Mouse (Mus musculus) midbrain, embryonic 10.5 days (tissue): ENCODE data around the gene Olfr20. TPM values are rescaled to one million over a fixed set of nuclear protein-coding genes. Genes with fewer than 3 reads are reported as not detected.
"Not testable (repeated sequence)": the region's sequence is repeated elsewhere in the genome, so short reads cannot be mapped to it uniquely, and the experiment has no call there.

Experiments used
- DNase-seq: peaks from one replicate; pipeline ENCODE4 v3.0.0-alpha.2; 2017; ENCODE audit warnings: low spot score
- H3K27ac ChIP-seq: fragments of 300-500 bp; sonication (generic); replicated peaks from 2 replicates; pipeline ENCODE4 v1.5.1; 2016; ENCODE audit warnings: mild to moderate bottlenecking
- H3K27me3 ChIP-seq: fragments of 300-500 bp; sonication (generic); 2 replicates; pipeline ENCODE4 v1.6.1; 2016; ENCODE audit warnings: low read depth, mild to moderate bottlenecking; ENCODE audit not compliant: poor library complexity, severe bottlenecking
- H3K36me3 ChIP-seq: fragments of 300-500 bp; sonication (generic); 2 replicates; pipeline ENCODE4 v1.6.1; 2016; ENCODE audit warnings: mild to moderate bottlenecking, moderate library complexity
- H3K4me1 ChIP-seq: fragments of 300-500 bp; sonication (generic); 2 replicates; pipeline ENCODE4 v1.6.1; 2016
- H3K4me3 ChIP-seq: fragments of 300-500 bp; sonication (generic); 2 replicates; pipeline ENCODE4 v1.5.1; 2016; ENCODE audit warnings: mild to moderate bottlenecking, moderate library complexity
- H3K9me3 ChIP-seq: fragments of 300-500 bp; sonication (generic); replicated peaks from 2 replicates; pipeline ENCODE4 v1.6.1; 2016; ENCODE audit warnings: mild to moderate bottlenecking
- WGBS: fragments of 180-500 bp; shearing (Covaris S2); methylation state at CpG from one replicate; pipeline ENCODE4 v1.1.7; 2016; 5-methylcytosine and 5-hydroxymethylcytosine counted together
- polyA plus RNA-seq: library from polyadenylated mRNA; unstranded; fragments of >200 nt; fragmentation: Nextera tagmentation; extraction: Ambion mirVana; gene quantifications from 2 replicates; pipeline ENCODE4 v1.2.1, GENCODE M21; 2016

Gene Olfr20
- polyA plus RNA-seq: not detected in 2 replicates

DNA sequence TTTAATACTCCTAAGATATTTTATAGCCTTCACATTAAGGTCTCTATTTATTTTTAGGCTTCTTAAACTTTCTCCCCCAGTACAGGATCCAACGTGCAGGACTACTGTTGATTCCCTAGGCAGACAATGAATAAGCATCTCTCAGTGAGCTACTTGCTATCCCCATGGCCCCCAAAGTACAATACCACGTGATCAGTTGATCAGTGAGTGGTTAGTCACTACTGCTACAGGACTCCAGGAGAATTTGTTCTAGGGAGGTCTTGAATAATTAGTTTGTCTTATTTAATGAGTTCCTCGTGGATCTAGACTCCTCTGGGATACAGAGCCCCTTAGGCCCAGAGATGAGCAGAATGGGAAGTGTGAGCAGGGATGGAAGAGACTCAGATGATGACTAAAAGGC, at the start of gene Olfr20:
Gene Olfr20 (plus strand): TSS at position 301 of the 400 bp plus-strand sequence.
- no peaks in the 10 kb centered on the region for H3K4me1 ChIP-seq
- no peaks in the 10 kb centered on the region for H3K36me3 ChIP-seq
- no peak within 1 kb of the TSS for H3K27ac ChIP-seq
- no peak for DNase-seq
- no peak within 1 kb of the TSS for H3K4me3 ChIP-seq
- WGBS: 62% methylated on average over 3 of the region's 3 CpGs
- H3K9me3 ChIP-seq: no peaks in the 10 kb centered on the region
- no peaks in the 10 kb centered on the region for H3K27me3 ChIP-seq

- whole genome bisulfite sequencing: 36% methylated on average over 2 of the region's 2 CpGs
- Histone ChIP-seq H3K36me3 (no peaks in the 10 kb centered on the region), H3K4me3 (no peak overlapping the region), H3K9me3 (no peaks in the 10 kb centered on the region), H3K4me1 (peaks cover 10% of the 10 kb centered on the region), H3K27me3 (no peaks in the 10 kb centered on the region), H3K27ac (peak overlapping the region; percentile 39)
- DNase-seq: no peak
Measured at GRCm38 (mm10) chr11:73303123-73303522, 47.5 kb upstream of the Olfr20 start.

DNA sequence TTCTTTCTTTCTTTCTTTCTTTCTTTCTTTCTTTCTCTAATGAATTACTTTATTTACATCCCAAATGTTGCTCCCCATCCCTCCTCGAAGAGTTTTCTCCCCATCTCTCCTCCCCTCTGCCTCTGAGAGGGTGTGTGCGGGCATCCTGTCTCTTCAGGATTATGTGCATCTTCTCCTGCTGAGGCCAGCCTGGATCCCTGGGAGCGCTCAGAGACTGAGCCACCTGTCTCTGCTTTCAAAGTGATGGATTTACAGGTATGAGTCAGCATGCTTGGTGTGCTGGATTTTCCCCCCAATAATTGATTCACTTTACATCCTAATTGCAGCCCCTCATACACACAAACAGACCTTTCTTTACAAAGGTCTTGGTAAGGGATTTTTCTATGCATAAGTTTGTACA, 34.6 kb upstream of the Olfr20 start:
- Histone ChIP-seq H3K4me3 (no peak overlapping the region), H3K27me3 (no peaks in the 10 kb centered on the region), H3K4me1 (no peaks in the 10 kb centered on the region), H3K27ac (no peak overlapping the region), H3K9me3 (no peaks in the 10 kb centered on the region), H3K36me3 (no peaks in the 10 kb centered on the region)
- no peak for DNase-seq
- 35% methylated on average over 3 of the region's 3 CpGs for WGBS

DNA sequence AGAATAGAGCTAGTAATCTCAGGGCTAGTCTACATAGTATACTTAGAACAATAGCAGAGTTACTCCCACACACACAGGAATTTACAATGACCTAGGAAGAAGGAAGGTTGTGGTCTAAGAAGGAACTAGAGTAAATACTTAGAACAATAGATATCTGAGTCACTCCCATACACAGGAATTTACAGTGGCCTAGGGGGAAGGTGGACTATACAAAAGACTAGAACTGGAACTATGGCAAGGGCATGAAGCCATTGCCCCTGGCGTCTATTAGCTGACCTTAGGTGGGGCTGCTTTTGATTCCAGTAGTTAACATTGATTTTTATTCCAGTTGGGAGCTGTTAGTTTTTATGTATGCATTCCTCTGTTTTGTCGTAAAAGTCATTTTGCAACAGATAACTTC, 32.0 kb upstream of the Olfr20 start:
- not testable (repeated sequence) for H3K27me3 ChIP-seq, H3K9me3 ChIP-seq, H3K4me1 ChIP-seq, H3K27ac ChIP-seq, H3K4me3 ChIP-seq, DNase-seq, H3K36me3 ChIP-seq
- WGBS: 85% methylated on average over 2 of the region's 2 CpGs

DNA sequence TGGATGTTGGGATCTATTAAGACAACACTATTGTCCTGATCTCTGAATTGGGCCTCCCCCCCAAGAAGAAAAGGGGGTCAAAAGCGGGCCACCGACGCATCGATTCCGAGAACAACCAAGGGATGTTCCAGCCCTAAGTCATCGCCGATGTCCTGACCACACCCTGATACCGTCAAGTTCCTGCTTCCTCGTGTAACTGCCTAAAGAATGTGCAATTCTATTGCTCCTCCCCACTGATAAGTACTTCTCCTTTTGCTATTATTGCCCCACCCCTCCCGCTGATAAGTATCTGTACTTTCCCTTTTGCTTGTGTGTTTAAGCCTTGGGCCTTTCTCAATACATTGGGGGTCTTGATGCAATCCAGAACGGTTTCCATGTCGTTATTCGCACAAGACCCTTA, 29.5 kb upstream of the Olfr20 start:
- not testable (repeated sequence) for H3K27me3 ChIP-seq, DNase-seq
- 93% methylated on average over 13 of the region's 13 CpGs for WGBS

GRCm38 (mm10) chr11:73323906-73324830, 26.4 kb upstream of the Olfr20 start:
- 79% methylated on average over 9 of the region's 9 CpGs for WGBS

More for the DNA sequence above, 29.5 kb upstream of the Olfr20 start:
- H3K4me3 ChIP-seq, H3K36me3 ChIP-seq, H3K4me1 ChIP-seq, H3K27ac ChIP-seq, H3K9me3 ChIP-seq: not testable (repeated sequence)

DNA sequence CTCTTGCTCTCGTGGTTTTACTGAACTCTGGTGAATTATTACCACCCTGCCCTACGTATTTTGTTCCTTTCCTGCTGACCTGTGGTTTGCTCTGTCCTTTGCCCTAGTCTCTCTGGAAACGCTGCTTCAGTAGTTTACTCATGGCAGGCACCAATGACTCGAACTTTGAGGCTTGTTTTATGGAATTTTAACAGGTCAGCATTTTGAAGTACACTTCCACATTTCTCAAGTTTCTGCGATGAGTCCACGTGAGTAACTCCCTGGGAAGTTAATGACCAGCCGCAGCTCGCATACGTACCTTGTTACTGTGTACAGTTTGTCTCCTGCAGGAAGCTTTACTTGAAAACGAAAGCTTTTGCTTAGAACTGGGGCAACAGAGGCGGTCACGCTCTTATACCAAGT, 24.1 kb upstream of the Olfr20 start:
- no peak overlapping the region for H3K27ac ChIP-seq
- H3K4me3 ChIP-seq: no peak overlapping the region
- DNase-seq: no peak
- 71% methylated on average over 12 of the region's 12 CpGs for WGBS
- H3K27me3 ChIP-seq: no peaks in the 10 kb centered on the region
- peaks cover 9% of the 10 kb centered on the region; the same call in 1 of the 2 replicates for H3K9me3 ChIP-seq
- no peaks in the 10 kb centered on the region for H3K36me3 ChIP-seq
- H3K4me1 ChIP-seq: no peaks in the 10 kb centered on the region

More at GRCm38 (mm10) chr11:73323906-73324830, 26.4 kb upstream of the Olfr20 start:
- Histone ChIP-seq H3K36me3 (no peaks in the 10 kb centered on the region), H3K4me1 (no peaks in the 10 kb centered on the region), H3K27me3 (no peaks in the 10 kb centered on the region), H3K27ac (no peak overlapping the region), H3K4me3 (no peak overlapping the region), H3K9me3 (peaks cover 2% of the 10 kb centered on the region; the same call in 1 of the 2 replicates)
- DNase-seq: no peak

- H3K27ac ChIP-seq: no peak overlapping the region
- no peaks in the 10 kb centered on the region for H3K36me3 ChIP-seq
- H3K27me3 ChIP-seq: no peaks in the 10 kb centered on the region
- no peaks in the 10 kb centered on the region for H3K4me1 ChIP-seq
- 78% methylated on average over 4 of the region's 4 CpGs for WGBS
- H3K4me3 ChIP-seq: no peak overlapping the region
- peaks cover 9% of the 10 kb centered on the region; the same call in 1 of the 2 replicates for H3K9me3 ChIP-seq
- DNase-seq: no peak
Measured at GRCm38 (mm10) chr11:73327361-73327760, 23.2 kb upstream of the Olfr20 start.

DNA sequence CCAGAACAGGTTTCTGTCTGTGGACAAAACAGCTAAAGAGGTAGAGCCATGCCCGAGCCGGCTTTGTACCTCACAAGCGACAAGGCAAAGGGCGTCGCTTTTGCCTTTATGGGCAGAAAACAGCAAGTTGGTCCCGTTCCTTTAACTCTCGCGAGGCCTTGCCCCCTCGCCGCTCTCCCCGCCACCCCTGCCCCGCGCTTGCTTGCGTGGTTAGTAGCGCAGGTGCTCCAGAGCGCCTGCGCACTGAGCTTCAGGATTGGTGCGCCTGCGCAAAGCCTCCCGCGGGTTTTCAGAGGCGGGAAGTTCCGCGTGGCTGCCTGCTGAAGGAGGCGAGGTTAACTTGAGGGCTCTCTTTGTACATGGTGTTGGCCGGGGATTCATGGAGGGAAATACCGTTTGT, 21.1 kb upstream of the Olfr20 start, which contains the start of the genes Aspa, Gm49340 and Spata22:
Gene Aspa (minus strand): TSS at position 155 of the 400 bp plus-strand sequence.
Gene Gm49340 (plus strand): TSS at position 300 of the 400 bp plus-strand sequence.
Gene Spata22 (plus strand): TSS at position 300 of the 400 bp plus-strand sequence.
- no peak for DNase-seq
- no peaks in the 10 kb centered on the region for H3K4me1 ChIP-seq
- no peaks in the 10 kb centered on the region for H3K36me3 ChIP-seq
- H3K4me3 ChIP-seq: no peak within 1 kb of the TSS
- 81% methylated on average over 27 of the region's 27 CpGs for WGBS
- H3K27me3 ChIP-seq: no peaks in the 10 kb centered on the region
- H3K27ac ChIP-seq: no peak within 1 kb of the TSS
- H3K9me3 ChIP-seq: peaks cover 9% of the 10 kb centered on the region; the same call in 1 of the 2 replicates

- Histone ChIP-seq H3K9me3 (peaks cover 9% of the 10 kb centered on the region; the same call in 1 of the 2 replicates), H3K36me3 (no peaks in the 10 kb centered on the region), H3K4me1 (no peaks in the 10 kb centered on the region), H3K27me3 (no peaks in the 10 kb centered on the region), H3K4me3 (no peak overlapping the region), H3K27ac (no peak overlapping the region)
- no peak for DNase-seq
- 68% methylated on average over 2 of the region's 2 CpGs for WGBS
Measured at GRCm38 (mm10) chr11:73333357-73333756, 17.2 kb upstream of the Olfr20 start.

DNA sequence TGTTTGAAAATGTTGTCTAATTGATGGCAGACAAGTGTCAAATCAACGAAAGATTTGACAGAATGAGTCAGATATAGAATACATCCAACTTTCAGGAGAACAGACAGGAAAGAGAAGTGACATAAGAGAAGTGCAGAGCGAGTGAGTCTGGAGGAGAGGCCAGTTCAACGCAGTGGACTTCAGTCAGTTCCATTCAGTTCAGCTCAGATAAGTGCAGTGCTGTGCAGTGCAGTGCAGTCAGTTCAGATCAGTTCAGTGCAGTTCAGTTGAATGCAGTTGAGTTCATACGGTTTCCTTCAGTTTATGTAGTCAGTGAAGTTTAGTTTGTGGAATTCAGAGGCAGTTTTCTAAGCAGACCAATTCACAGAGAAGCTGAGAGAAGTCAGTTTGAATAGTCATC, 13.7 kb upstream of the Olfr20 start:
- no peak for DNase-seq
- no peaks in the 10 kb centered on the region for H3K4me1 ChIP-seq
- H3K27ac ChIP-seq: no peak overlapping the region
- no peaks in the 10 kb centered on the region for H3K9me3 ChIP-seq
- H3K4me3 ChIP-seq: no peak overlapping the region
- 81% methylated on average over 4 of the region's 4 CpGs for WGBS
- no peaks in the 10 kb centered on the region for H3K27me3 ChIP-seq
- H3K36me3 ChIP-seq: no peaks in the 10 kb centered on the region

GRCm38 (mm10) chr11:73370946-73371345, 20.4 kb downstream of the Olfr20 start, which contains the start of gene Olfr376:
Olfr376 (plus strand) TSS chr11:73371246.
- DNase-seq: no peak
- Histone ChIP-seq H3K27me3 (no peaks in the 10 kb centered on the region), H3K27ac (no peak within 1 kb of the TSS), H3K4me3 (no peak within 1 kb of the TSS), H3K36me3 (no peaks in the 10 kb centered on the region), H3K9me3 (peaks cover 7% of the 10 kb centered on the region; the same call in 1 of the 2 replicates), H3K4me1 (no peaks in the 10 kb centered on the region)
- WGBS: 92% methylated on average over 2 of the region's 2 CpGs

DNA sequence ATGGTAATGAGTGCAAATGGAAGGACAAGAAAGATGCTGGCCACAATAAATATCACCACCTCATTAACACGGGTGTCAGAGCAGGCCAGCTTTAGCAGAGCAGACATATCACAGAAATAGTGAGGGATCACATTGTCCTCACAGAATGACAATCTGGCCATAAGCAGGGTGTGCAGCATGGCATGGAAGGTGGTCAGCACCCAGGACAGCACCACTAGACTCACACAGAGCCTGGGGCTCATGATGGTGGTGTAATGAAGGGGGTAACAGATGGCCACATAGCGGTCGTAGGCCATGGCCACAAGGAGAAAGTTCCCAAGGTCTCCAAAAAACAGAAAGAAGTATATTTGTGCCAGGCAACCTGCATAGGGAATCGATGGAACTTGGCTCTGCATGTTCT, 44.8 kb downstream of the Olfr20 start:
- DNase-seq: no peak
- Histone ChIP-seq H3K4me3 (no peak overlapping the region), H3K9me3 (no peaks in the 10 kb centered on the region; the same call in 1 of the 2 replicates), H3K27me3 (no peaks in the 10 kb centered on the region), H3K36me3 (no peaks in the 10 kb centered on the region), H3K4me1 (no peaks in the 10 kb centered on the region), H3K27ac (no peak overlapping the region)
- WGBS: 66% methylated on average over 4 of the region's 4 CpGs
